9 mouse cellular contexts compared by ENCODE assay signal in genomic region chr7:68579666-68580065, GRCm38 (mm10).
DNase-seq lines count a peak whose midpoint lies in the region; ATAC-seq and TF ChIP-seq lines count a peak whose summit lies in the region.
"Had no signal": no experiment of that assay in that cellular context is flagged by ENCODE, and none has a peak within 500 bp of the region (broad histone marks: within the 10 kb centered on the region; RNA-seq: fewer than 3 reads in every experiment).

No protein-coding gene starts in this region.

- no peak overlapping the region for H3K4me3 ChIP-seq in ES-Bruce4 (ENCODE audit: low read depth, low read length)
- H3K4me3 ChIP-seq in forebrain, embryonic 15.5 days: peak overlapping the region; percentile 18; the same call in 1 of the 2 replicates
- 0 out of 2 replicates have a peak overlapping the region, but pooled peaks have one; percentile 21 for H3K4me3 ChIP-seq in liver, postnatal 0 days (ENCODE audit: low read depth, low read length)
- H3K4me3 ChIP-seq in neural tube, embryonic 15.5 days (replicated peaks): peak overlapping the region; percentile 23; the same call in 1 of the 2 replicates
- H3K4me3 ChIP-seq: myocyte had no signal

- intact Hi-C loops in heart, postnatal 25 days (cut with DNase I): loop anchor here (1.0 to 5.0 kb wide), 3 partner anchors 68 to 251 kb away; no protein-coding TSS in a partner anchor

- no peak overlapping the region for H3K27ac ChIP-seq in ES-Bruce4 (ENCODE audit: insufficient read depth, low read length)
- no peak overlapping the region for H3K27ac ChIP-seq in forebrain, embryonic 15.5 days (replicated peaks)
- H3K27ac ChIP-seq in liver, postnatal 0 days (ENCODE audit: low read depth): no peak overlapping the region
- no peak overlapping the region for H3K27ac ChIP-seq in neural tube, embryonic 15.5 days (replicated peaks)

- WGBS in forebrain, embryonic 15.5 days: 9% methylated on average over 10 of the region's 10 CpGs
- WGBS in liver, postnatal 0 days (ENCODE audit: insufficient replicate concordance): 11% methylated on average over 10 of the region's 10 CpGs
- WGBS in neural tube, embryonic 15.5 days: 18% methylated on average over 10 of the region's 10 CpGs

- TF ChIP-seq EP300 in ES-Bruce4 (IDR thresholded peaks at IDR 0.05; ENCODE audit: insufficient read depth, low read depth, low read length): no peak
- no peak for TF ChIP-seq EP300 in liver, postnatal 0 days (IDR thresholded peaks at IDR 0.05; ENCODE audit: low read depth)

- peak overlapping the region; percentile 37 for H3K4me2 ChIP-seq in forebrain, embryonic 15.5 days (replicated peaks)
- peak overlapping the region; percentile 44; the same call in 1 of the 2 replicates for H3K4me2 ChIP-seq in liver, postnatal 0 days (ENCODE audit: low read depth, low read length)
- H3K4me2 ChIP-seq in neural tube, embryonic 15.5 days: peak overlapping the region; percentile 50

- H3K4me1 ChIP-seq in ES-Bruce4 (ENCODE audit: control insufficient read depth, insufficient read depth, low read length): no peaks in the 10 kb centered on the region
- H3K4me1 ChIP-seq in forebrain, embryonic 15.5 days: no peaks in the 10 kb centered on the region
- H3K4me1 ChIP-seq in liver, postnatal 0 days (ENCODE audit: insufficient read depth): no peaks in the 10 kb centered on the region
- H3K4me1 ChIP-seq in neural tube, embryonic 15.5 days: no peaks in the 10 kb centered on the region

- no peaks in the 10 kb centered on the region for H3K9me3 ChIP-seq in ES-Bruce4 (replicated peaks; ENCODE audit: control insufficient read depth, insufficient read depth, low read length, poor library complexity, severe bottlenecking)
- no peaks in the 10 kb centered on the region for H3K9me3 ChIP-seq in forebrain, embryonic 15.5 days
- H3K9me3 ChIP-seq in liver, postnatal 0 days (ENCODE audit: low read length): no peaks in the 10 kb centered on the region
- no peaks in the 10 kb centered on the region for H3K9me3 ChIP-seq in neural tube, embryonic 15.5 days (replicated peaks)

- ATAC-seq in cerebellum, adult (ENCODE audit: insufficient number of reproducible peaks, low FRiP score, low TSS enrichment): peak; percentile 65
- ATAC-seq in forebrain, embryonic 15.5 days (replicated peaks): peak; percentile 93
- 0 out of 2 replicates have a peak, but pooled peaks have one; percentile 33 for ATAC-seq in liver, postnatal 0 days
- peak; percentile 72; the same call in 1 of the 2 replicates for ATAC-seq in neural tube, embryonic 15.5 days (ENCODE audit: low FRiP score)

- H3K27me3 ChIP-seq in ES-Bruce4 (ENCODE audit: control insufficient read depth, insufficient read depth, low read length, poor library complexity, severe bottlenecking): no peaks in the 10 kb centered on the region; the same call in none of the 2 replicates
- H3K27me3 ChIP-seq in forebrain, embryonic 15.5 days: peaks cover 4% of the 10 kb centered on the region
- 0 out of 2 replicates have a peak, but pooled peaks cover 5% of the 10 kb centered on the region for H3K27me3 ChIP-seq in liver, postnatal 0 days (ENCODE audit: insufficient read depth, low read length)
- peaks cover 19% of the 10 kb centered on the region for H3K27me3 ChIP-seq in neural tube, embryonic 15.5 days (replicated peaks)

- peak; percentile 9 for DNase-seq in heart, postnatal 25 days (ENCODE audit: low spot score)
- DNase-seq in layer of hippocampus, adult 11-12 months (ENCODE audit: low spot score): peak; percentile 88
- peak; percentile 85 for DNase-seq in liver, postnatal 0 days
- DNase-seq in testis, postnatal 10 days (ENCODE audit: low spot score): peak; percentile 92

- no peaks in the 10 kb centered on the region for H3K36me3 ChIP-seq in ES-Bruce4 (ENCODE audit: control insufficient read depth, insufficient read depth, low read length, poor library complexity, severe bottlenecking)
- no peaks in the 10 kb centered on the region for H3K36me3 ChIP-seq in forebrain, embryonic 15.5 days
- no peaks in the 10 kb centered on the region for H3K36me3 ChIP-seq in liver, postnatal 0 days (replicated peaks; ENCODE audit: insufficient read depth, low read length)
- no peaks in the 10 kb centered on the region for H3K36me3 ChIP-seq in neural tube, embryonic 15.5 days

- TF ChIP-seq CTCF in ES-Bruce4 (IDR thresholded peaks at IDR 0.05; ENCODE audit: low read depth, low read length): peak; percentile 84
- peak; percentile 96 for TF ChIP-seq CTCF in liver, postnatal 0 days (IDR thresholded peaks at IDR 0.05; ENCODE audit: low read depth)

- no peak for TF ChIP-seq POLR2A in ES-Bruce4 (IDR thresholded peaks at IDR 0.05; ENCODE audit: insufficient read depth, low read length)

- H3K9ac ChIP-seq in ES-Bruce4 (ENCODE audit: low read depth, poor library complexity, severe bottlenecking): no peak overlapping the region
- H3K9ac ChIP-seq in forebrain, embryonic 15.5 days (replicated peaks): no peak overlapping the region
- H3K9ac ChIP-seq in liver, postnatal 0 days (replicated peaks): no peak overlapping the region
- no peak overlapping the region for H3K9ac ChIP-seq in neural tube, embryonic 15.5 days (replicated peaks)

Comparison
In these comparisons a context has a peak if more than half of its experiments do, and no peak if none do; other contexts are left out.
1. ATAC-seq: peak in every context shown above with its lines; median percentile 93 in forebrain, embryonic 15.5 days; 72 in neural tube, embryonic 15.5 days; 65 in cerebellum, adult; 33 in liver, postnatal 0 days.
2. DNase-seq: peak in every context shown above with its lines; median percentile 92 in testis, postnatal 10 days; 88 in layer of hippocampus, adult 11-12 months; 85 in liver, postnatal 0 days; 9 in heart, postnatal 25 days.